Mouse (Mus musculus): ENCODE data around the gene Rnf10. TPM values are rescaled to one million over a fixed set of nuclear protein-coding genes. Genes with fewer than 3 reads are reported as not detected.
A peak's percentile ranks its signal among the peaks of the same experiment; 100 is the strongest.

The Rnf10 gene
- polyA plus RNA-seq, 1 experiment from 2014 or later: 64.9 TPM

- H3K4me2 ChIP-seq (replicated peaks; ENCODE audit: low read depth): no peak overlapping the region
- no peak for TF ChIP-seq CTCF (IDR thresholded peaks at IDR 0.05; ENCODE audit: low read depth)
- H3K4me1 ChIP-seq (replicated peaks; ENCODE audit: control insufficient read depth, insufficient read depth, low read length): no peaks in the 10 kb centered on the region
- no peak overlapping the region for H3K4me3 ChIP-seq (ENCODE audit: low read depth, low read length)
- H3K9me3 ChIP-seq (ENCODE audit: control insufficient read depth): no peaks in the 10 kb centered on the region
- peaks cover 67% of the 10 kb centered on the region for H3K36me3 ChIP-seq (ENCODE audit: control insufficient read depth, insufficient read depth)
- H3K27ac ChIP-seq (ENCODE audit: low read depth, low read length): no peak overlapping the region
- WGBS: 64% methylated on average over 1 of the region's 1 CpGs
- H3K9ac ChIP-seq (ENCODE audit: low read depth, low read length): no peak overlapping the region
- H3K27me3 ChIP-seq (replicated peaks; ENCODE audit: control insufficient read depth, insufficient read depth, low read length): no peaks in the 10 kb centered on the region
- ATAC-seq: no peak
Measured at GRCm38 (mm10) chr5:115255472-115255871, 17.2 kb downstream of the Rnf10 start.

GRCm38 (mm10) chr5:115240191-115240590 lies 32.5 kb downstream of the Rnf10 start:
- Histone ChIP-seq H3K4me3 (ENCODE audit: low read depth, low read length) (no peak overlapping the region), H3K27me3 (replicated peaks; ENCODE audit: control insufficient read depth, insufficient read depth, low read length) (no peaks in the 10 kb centered on the region), H3K27ac (ENCODE audit: low read depth, low read length) (no peak overlapping the region), H3K36me3 (ENCODE audit: control insufficient read depth, insufficient read depth) (peaks cover 52% of the 10 kb centered on the region), H3K4me2 (replicated peaks; ENCODE audit: low read depth) (no peak overlapping the region), H3K4me1 (replicated peaks; ENCODE audit: control insufficient read depth, insufficient read depth, low read length) (no peaks in the 10 kb centered on the region), H3K9me3 (ENCODE audit: control insufficient read depth) (no peaks in the 10 kb centered on the region), H3K9ac (ENCODE audit: low read depth, low read length) (no peak overlapping the region)
- ATAC-seq: no peak
- TF ChIP-seq CTCF (IDR thresholded peaks at IDR 0.05; ENCODE audit: low read depth): no peak
- 84% methylated on average over 11 of the region's 11 CpGs for WGBS

GRCm38 (mm10) chr5:115238729-115239195 lies 33.9 kb downstream of the Rnf10 start:
- H3K9ac ChIP-seq (ENCODE audit: low read depth, low read length): peak overlapping the region; percentile 73; the same call in 1 of the 2 replicates
- peak overlapping the region; percentile 81 for H3K4me3 ChIP-seq (ENCODE audit: low read depth, low read length)
- no peak overlapping the region for H3K27ac ChIP-seq (ENCODE audit: low read depth, low read length)
- peak overlapping the region; percentile 98 for H3K4me2 ChIP-seq (replicated peaks; ENCODE audit: low read depth)
- WGBS: 8% methylated on average over 11 of the region's 11 CpGs
- H3K9me3 ChIP-seq (ENCODE audit: control insufficient read depth): no peaks in the 10 kb centered on the region
- H3K27me3 ChIP-seq (replicated peaks; ENCODE audit: control insufficient read depth, insufficient read depth, low read length): no peaks in the 10 kb centered on the region
- no peak for TF ChIP-seq CTCF (IDR thresholded peaks at IDR 0.05; ENCODE audit: low read depth)
- no peaks in the 10 kb centered on the region for H3K4me1 ChIP-seq (replicated peaks; ENCODE audit: control insufficient read depth, insufficient read depth, low read length)
- ATAC-seq: no peak
- H3K36me3 ChIP-seq (ENCODE audit: control insufficient read depth, insufficient read depth): peaks cover 38% of the 10 kb centered on the region

- TF ChIP-seq CTCF (IDR thresholded peaks at IDR 0.05; ENCODE audit: low read depth): no peak; the same call in 1 of the 2 replicates
- Histone ChIP-seq H3K36me3 (ENCODE audit: control insufficient read depth, insufficient read depth) (peaks cover 31% of the 10 kb centered on the region), H3K4me3 (ENCODE audit: low read depth, low read length) (peak overlapping the region; percentile 81), H3K9me3 (ENCODE audit: control insufficient read depth) (no peaks in the 10 kb centered on the region), H3K27ac (ENCODE audit: low read depth, low read length) (peak overlapping the region; percentile 41; the same call in 1 of the 2 replicates), H3K4me1 (replicated peaks; ENCODE audit: control insufficient read depth, insufficient read depth, low read length) (no peaks in the 10 kb centered on the region), H3K4me2 (replicated peaks; ENCODE audit: low read depth) (peak overlapping the region; percentile 98), H3K9ac (ENCODE audit: low read depth, low read length) (peak overlapping the region; percentile 73), H3K27me3 (replicated peaks; ENCODE audit: control insufficient read depth, insufficient read depth, low read length) (no peaks in the 10 kb centered on the region)
- under 1% methylated on average over 88 of the region's 88 CpGs for WGBS
- peak; percentile 85 for ATAC-seq
Measured at GRCm38 (mm10) chr5:115237803-115238728, 34.6 kb downstream of the Rnf10 start.

- peak; percentile 42 for ATAC-seq
- Histone ChIP-seq H3K9me3 (ENCODE audit: control insufficient read depth) (no peaks in the 10 kb centered on the region), H3K4me1 (replicated peaks; ENCODE audit: control insufficient read depth, insufficient read depth, low read length) (no peaks in the 10 kb centered on the region), H3K4me2 (replicated peaks; ENCODE audit: low read depth) (peak within 1 kb of the TSS; percentile 75), H3K27me3 (replicated peaks; ENCODE audit: control insufficient read depth, insufficient read depth, low read length) (no peaks in the 10 kb centered on the region), H3K27ac (ENCODE audit: low read depth, low read length) (no peak within 1 kb of the TSS), H3K4me3 (ENCODE audit: low read depth, low read length) (peak within 1 kb of the TSS; percentile 45), H3K9ac (ENCODE audit: low read depth, low read length) (peak within 1 kb of the TSS; percentile 40), H3K36me3 (ENCODE audit: control insufficient read depth, insufficient read depth) (peaks cover 9% of the 10 kb centered on the region)
- TF ChIP-seq CTCF (IDR thresholded peaks at IDR 0.05; ENCODE audit: low read depth): peak; percentile 96
- 2% methylated on average over 21 of the region's 21 CpGs for WGBS
Measured at GRCm38 (mm10) chr5:115235786-115236263, 36.9 kb downstream of the Rnf10 start, which contains the start of gene Pop5. TSS of gene Pop5 (plus strand) at chr5:115235836.

GRCm38 (mm10) chr5:115235323-115235771 lies 37.4 kb downstream of the Rnf10 start:
- no peak for TF ChIP-seq CTCF (IDR thresholded peaks at IDR 0.05; ENCODE audit: low read depth)
- H3K4me3 ChIP-seq (ENCODE audit: low read depth, low read length): peak overlapping the region; percentile 45
- 2% methylated on average over 45 of the region's 45 CpGs for WGBS
- ATAC-seq: peak; percentile 11
- H3K27me3 ChIP-seq (replicated peaks; ENCODE audit: control insufficient read depth, insufficient read depth, low read length): no peaks in the 10 kb centered on the region
- no peak overlapping the region for H3K27ac ChIP-seq (ENCODE audit: low read depth, low read length)
- peaks cover 4% of the 10 kb centered on the region for H3K36me3 ChIP-seq (ENCODE audit: control insufficient read depth, insufficient read depth)
- H3K9ac ChIP-seq (ENCODE audit: low read depth, low read length): peak overlapping the region; percentile 40
- H3K9me3 ChIP-seq (ENCODE audit: control insufficient read depth): no peaks in the 10 kb centered on the region
- no peaks in the 10 kb centered on the region for H3K4me1 ChIP-seq (replicated peaks; ENCODE audit: control insufficient read depth, insufficient read depth, low read length)
- H3K4me2 ChIP-seq (replicated peaks; ENCODE audit: low read depth): peak overlapping the region; percentile 75
